Mouse (Mus musculus): ENCODE measurements around the gene Olfr568. TPM values are rescaled to one million over a fixed set of nuclear protein-coding genes. Genes with fewer than 3 reads are reported as not detected.

Gene Olfr568
- polyA plus RNA-seq (2014; fragmentation: Nextera tagmentation; extraction: Ambion mirVana) = not detected in 2 replicates

DNA sequence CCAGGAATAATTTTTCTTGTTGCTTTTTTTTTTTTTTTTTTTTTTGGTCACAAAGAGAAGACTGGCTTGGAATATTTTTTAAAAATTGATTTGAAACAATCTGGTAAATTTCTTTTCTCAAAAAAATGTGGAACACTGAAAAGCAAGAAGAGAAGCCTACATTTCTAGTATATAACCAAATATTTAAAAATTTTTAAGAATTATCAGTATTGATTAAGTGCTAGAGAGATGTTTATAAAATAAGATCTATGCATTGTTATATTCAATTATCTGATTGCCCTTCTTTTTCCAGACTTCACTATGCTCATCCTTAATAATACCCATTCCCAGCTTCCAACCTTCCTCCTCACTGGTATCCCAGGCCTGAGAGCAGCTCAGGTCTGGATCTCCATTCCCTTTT lies at the start of gene Olfr568:
Gene Olfr568, plus strand, starts transcription at position 301 of the 400 bp plus-strand sequence.
- H3K27ac ChIP-seq (replicated peaks; ENCODE audit: low read depth, low read length) = no peak within 1 kb of the TSS
- no peak within 1 kb of the TSS for H3K9ac ChIP-seq (ENCODE audit: low read length)
- ATAC-seq (ENCODE audit: insufficient number of reproducible peaks, low FRiP score, low TSS enrichment, low read depth) (no peak), DNase-seq (ENCODE audit: low spot score) (no peak)
- no peaks in the 10 kb centered on the region for H3K36me3 ChIP-seq (ENCODE audit: control insufficient read depth, insufficient read depth, low read length)
- H3K4me1 ChIP-seq (ENCODE audit: control insufficient read depth, insufficient read depth, low read length) = no peaks in the 10 kb centered on the region
- no peak within 1 kb of the TSS for H3K4me2 ChIP-seq (ENCODE audit: low read depth, severe bottlenecking)
- H3K4me3 ChIP-seq (ENCODE audit: low read depth, low read length) = no peak within 1 kb of the TSS
- no peaks in the 10 kb centered on the region for H3K9me3 ChIP-seq (ENCODE audit: control insufficient read depth, low read length)
- no peaks in the 10 kb centered on the region for H3K27me3 ChIP-seq (ENCODE audit: control insufficient read depth, insufficient read depth, low read length)

- DNase-seq (ENCODE audit: low spot score) (no peak), ATAC-seq (ENCODE audit: insufficient number of reproducible peaks, low FRiP score, low TSS enrichment, low read depth) (no peak)
- Histone ChIP-seq H3K27me3 (ENCODE audit: control insufficient read depth, insufficient read depth, low read length) (no peaks in the 10 kb centered on the region), H3K4me1 (ENCODE audit: control insufficient read depth, insufficient read depth, low read length) (no peaks in the 10 kb centered on the region), H3K9me3 (ENCODE audit: control insufficient read depth, low read length) (no peaks in the 10 kb centered on the region), H3K36me3 (ENCODE audit: control insufficient read depth, insufficient read depth, low read length) (no peaks in the 10 kb centered on the region), H3K4me3 (ENCODE audit: low read depth, low read length) (no peak overlapping the region), H3K9ac (ENCODE audit: low read length) (no peak overlapping the region), H3K27ac (replicated peaks; ENCODE audit: low read depth, low read length) (no peak overlapping the region), H3K4me2 (ENCODE audit: low read depth, severe bottlenecking) (no peak overlapping the region)
Measured at GRCm38 (mm10) chr7:102855807-102856206, 21.1 kb upstream of the Olfr568 start.

DNA sequence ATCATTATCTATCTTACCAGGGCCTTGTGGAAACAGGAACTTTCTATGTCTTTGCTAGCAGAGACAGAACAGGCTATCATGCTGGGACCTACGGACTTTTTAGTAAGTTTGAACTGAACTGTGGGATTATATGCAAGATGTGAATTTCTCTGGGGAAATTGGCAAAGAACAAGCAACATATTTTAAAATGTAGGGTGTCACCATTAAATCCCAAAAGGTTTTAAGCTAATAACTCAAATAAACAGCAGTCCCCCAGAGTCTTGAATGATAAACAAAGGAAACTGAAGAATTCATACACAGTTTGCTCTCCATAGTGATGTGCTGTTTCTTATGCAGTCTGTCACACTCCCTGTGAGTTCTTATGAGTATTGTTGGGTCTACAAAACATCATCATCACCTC lies 18.3 kb upstream of the Olfr568 start, which contains the start of gene Olfr566:
Gene Olfr566, minus strand, starts transcription at position 101 of the 400 bp plus-strand sequence.
- H3K36me3 ChIP-seq (ENCODE audit: control insufficient read depth, insufficient read depth, low read length) = no peaks in the 10 kb centered on the region
- H3K4me2 ChIP-seq (ENCODE audit: low read depth, severe bottlenecking) = no peak within 1 kb of the TSS
- DNase-seq (ENCODE audit: low spot score) (no peak), ATAC-seq (ENCODE audit: insufficient number of reproducible peaks, low FRiP score, low TSS enrichment, low read depth) (no peak)
- WGBS = 86% methylated on average over 1 of the region's 1 CpGs
- no peaks in the 10 kb centered on the region for H3K27me3 ChIP-seq (ENCODE audit: control insufficient read depth, insufficient read depth, low read length)
- no peaks in the 10 kb centered on the region for H3K9me3 ChIP-seq (ENCODE audit: control insufficient read depth, low read length)
- no peak within 1 kb of the TSS for H3K9ac ChIP-seq (ENCODE audit: low read length)
- H3K27ac ChIP-seq (replicated peaks; ENCODE audit: low read depth, low read length) = no peak within 1 kb of the TSS
- H3K4me3 ChIP-seq (ENCODE audit: low read depth, low read length) = no peak within 1 kb of the TSS
- H3K4me1 ChIP-seq (ENCODE audit: control insufficient read depth, insufficient read depth, low read length) = no peaks in the 10 kb centered on the region

- ATAC-seq (ENCODE audit: insufficient number of reproducible peaks, low FRiP score, low TSS enrichment, low read depth) = no peak
- 77% methylated on average over 3 of the region's 3 CpGs for WGBS
- no peaks in the 10 kb centered on the region for H3K36me3 ChIP-seq (ENCODE audit: control insufficient read depth, insufficient read depth, low read length)
Measured at GRCm38 (mm10) chr7:102890782-102891181, 13.9 kb downstream of the Olfr568 start, which contains the start of gene Olfr569. TSS of gene Olfr569 (minus strand) at chr7:102890882.

GRCm38 (mm10) chr7:102915261-102915660 lies 38.3 kb downstream of the Olfr568 start:
- H3K4me1 ChIP-seq (ENCODE audit: control insufficient read depth, insufficient read depth, low read length) = no peaks in the 10 kb centered on the region
- no peaks in the 10 kb centered on the region for H3K36me3 ChIP-seq (ENCODE audit: control insufficient read depth, insufficient read depth, low read length)
- H3K4me2 ChIP-seq (ENCODE audit: low read depth, severe bottlenecking) = no peak overlapping the region
- WGBS = 34% methylated on average over 1 of the region's 1 CpGs
- H3K27ac ChIP-seq (replicated peaks; ENCODE audit: low read depth, low read length) = no peak overlapping the region
- no peak for ATAC-seq (ENCODE audit: insufficient number of reproducible peaks, low FRiP score, low TSS enrichment, low read depth)
- no peaks in the 10 kb centered on the region for H3K27me3 ChIP-seq (ENCODE audit: control insufficient read depth, insufficient read depth, low read length)
- H3K9ac ChIP-seq (ENCODE audit: low read length) = no peak overlapping the region
- H3K4me3 ChIP-seq (ENCODE audit: low read depth, low read length) = no peak overlapping the region
- no peaks in the 10 kb centered on the region for H3K9me3 ChIP-seq (ENCODE audit: control insufficient read depth, low read length)
- no peak for DNase-seq (ENCODE audit: low spot score)

More at GRCm38 (mm10) chr7:102890782-102891181, 13.9 kb downstream of the Olfr568 start, which contains the start of gene Olfr569:
- no peak within 1 kb of the TSS for H3K27ac ChIP-seq (replicated peaks; ENCODE audit: low read depth, low read length)
- H3K4me3 ChIP-seq (ENCODE audit: low read depth, low read length) = no peak within 1 kb of the TSS
- no peaks in the 10 kb centered on the region for H3K4me1 ChIP-seq (ENCODE audit: control insufficient read depth, insufficient read depth, low read length)
- DNase-seq (ENCODE audit: low spot score) = no peak
- H3K27me3 ChIP-seq (ENCODE audit: control insufficient read depth, insufficient read depth, low read length) = no peaks in the 10 kb centered on the region
- H3K9ac ChIP-seq (ENCODE audit: low read length) = no peak within 1 kb of the TSS
- no peak within 1 kb of the TSS for H3K4me2 ChIP-seq (ENCODE audit: low read depth, severe bottlenecking)
- no peaks in the 10 kb centered on the region for H3K9me3 ChIP-seq (ENCODE audit: control insufficient read depth, low read length)

DNA sequence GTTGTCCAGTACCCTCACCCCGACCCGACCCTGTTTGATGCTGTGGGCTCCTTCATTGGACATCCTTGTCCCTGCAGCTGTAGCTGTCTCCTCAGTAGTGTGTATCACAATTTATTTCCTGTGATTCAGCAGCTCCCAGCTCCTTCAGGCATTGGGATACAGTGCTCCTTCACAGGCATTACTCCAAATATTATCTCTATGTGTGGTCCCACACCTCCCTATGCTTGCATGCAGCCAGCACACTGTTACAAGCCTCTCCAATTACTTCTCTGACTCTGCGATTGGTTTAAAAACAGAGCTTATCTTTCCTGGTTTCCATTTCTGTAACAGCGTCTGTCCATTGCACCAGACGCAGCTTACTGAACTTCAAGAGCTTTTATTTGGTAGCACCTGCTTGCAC lies 39.5 kb downstream of the Olfr568 start:
- H3K27ac ChIP-seq (replicated peaks; ENCODE audit: low read depth, low read length) = no peak overlapping the region
- no peaks in the 10 kb centered on the region for H3K27me3 ChIP-seq (ENCODE audit: control insufficient read depth, insufficient read depth, low read length)
- 67% methylated on average over 5 of the region's 5 CpGs for WGBS
- no peaks in the 10 kb centered on the region for H3K9me3 ChIP-seq (ENCODE audit: control insufficient read depth, low read length)
- no peaks in the 10 kb centered on the region for H3K36me3 ChIP-seq (ENCODE audit: control insufficient read depth, insufficient read depth, low read length)
- no peak overlapping the region for H3K4me3 ChIP-seq (ENCODE audit: low read depth, low read length)
- ATAC-seq (ENCODE audit: insufficient number of reproducible peaks, low FRiP score, low TSS enrichment, low read depth) (no peak), DNase-seq (ENCODE audit: low spot score) (no peak)
- H3K4me1 ChIP-seq (ENCODE audit: control insufficient read depth, insufficient read depth, low read length) = no peaks in the 10 kb centered on the region
- no peak overlapping the region for H3K4me2 ChIP-seq (ENCODE audit: low read depth, severe bottlenecking)
- H3K9ac ChIP-seq (ENCODE audit: low read length) = no peak overlapping the region

DNA sequence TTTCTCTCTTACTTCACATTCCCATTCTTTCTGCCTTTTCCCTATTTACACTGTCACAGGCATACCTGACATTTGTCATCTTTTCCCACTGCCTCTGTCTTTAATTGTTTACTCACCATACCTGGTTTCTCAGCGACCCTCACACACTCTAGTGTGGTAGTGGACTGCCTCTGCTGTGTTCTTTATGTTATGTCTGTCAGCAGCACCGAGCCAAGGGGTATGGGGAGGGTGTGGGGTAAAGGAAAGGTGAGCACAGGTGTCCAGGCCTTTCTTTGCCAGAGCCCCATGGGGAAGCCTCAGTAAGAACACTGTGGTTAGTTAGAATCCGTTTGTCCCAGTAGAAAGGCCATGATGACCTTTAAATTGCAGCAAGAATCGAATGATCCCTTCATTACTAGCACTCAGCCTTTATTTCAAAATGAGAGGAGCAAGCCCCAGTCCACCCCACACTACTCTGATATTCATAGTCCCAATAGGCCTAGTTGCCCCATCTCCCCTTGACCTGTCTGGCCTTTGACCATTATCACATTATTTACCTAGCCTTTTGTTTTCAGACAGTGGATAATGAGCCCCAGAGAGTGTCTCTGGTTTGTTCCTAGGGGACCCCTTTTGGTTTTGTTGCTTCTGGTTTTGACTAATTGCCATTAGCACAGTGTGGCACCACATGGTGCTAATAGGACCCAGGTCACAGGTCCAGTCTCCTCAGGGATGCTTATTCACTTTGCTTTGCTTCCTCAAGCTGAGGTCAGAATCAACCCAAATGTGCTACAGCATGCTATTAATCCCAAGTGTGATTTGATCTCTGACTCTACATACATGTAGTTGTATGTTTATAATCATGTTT lies 40.3 kb downstream of the Olfr568 start, which contains the start of gene Olfr571:
Gene Olfr571, minus strand, starts transcription at position 505 of the 844 bp plus-strand sequence.
- no peak for ATAC-seq (ENCODE audit: insufficient number of reproducible peaks, low FRiP score, low TSS enrichment, low read depth)
- no peaks in the 10 kb centered on the region for H3K27me3 ChIP-seq (ENCODE audit: control insufficient read depth, insufficient read depth, low read length)
- WGBS = 61% methylated on average over 4 of the region's 4 CpGs
- no peak for DNase-seq (ENCODE audit: low spot score)
- no peaks in the 10 kb centered on the region for H3K9me3 ChIP-seq (ENCODE audit: control insufficient read depth, low read length)
- no peak within 1 kb of the TSS for H3K4me2 ChIP-seq (ENCODE audit: low read depth, severe bottlenecking)
- H3K9ac ChIP-seq (ENCODE audit: low read length) = no peak within 1 kb of the TSS
- H3K36me3 ChIP-seq (ENCODE audit: control insufficient read depth, insufficient read depth, low read length) = no peaks in the 10 kb centered on the region
- no peak within 1 kb of the TSS for H3K27ac ChIP-seq (replicated peaks; ENCODE audit: low read depth, low read length)
- H3K4me3 ChIP-seq (ENCODE audit: low read depth, low read length) = no peak within 1 kb of the TSS
- H3K4me1 ChIP-seq (ENCODE audit: control insufficient read depth, insufficient read depth, low read length) = no peaks in the 10 kb centered on the region

GRCm38 (mm10) chr7:102919632-102920031 lies 42.7 kb downstream of the Olfr568 start:
- no peak overlapping the region for H3K9ac ChIP-seq (ENCODE audit: low read length)
- H3K27me3 ChIP-seq (ENCODE audit: control insufficient read depth, insufficient read depth, low read length) = no peaks in the 10 kb centered on the region
- ATAC-seq (ENCODE audit: insufficient number of reproducible peaks, low FRiP score, low TSS enrichment, low read depth) (no peak), DNase-seq (ENCODE audit: low spot score) (no peak)
- no peak overlapping the region for H3K4me3 ChIP-seq (ENCODE audit: low read depth, low read length)
- no peaks in the 10 kb centered on the region for H3K9me3 ChIP-seq (ENCODE audit: control insufficient read depth, low read length)
- no peak overlapping the region for H3K4me2 ChIP-seq (ENCODE audit: low read depth, severe bottlenecking)
- no peaks in the 10 kb centered on the region for H3K4me1 ChIP-seq (ENCODE audit: control insufficient read depth, insufficient read depth, low read length)
- no peaks in the 10 kb centered on the region for H3K36me3 ChIP-seq (ENCODE audit: control insufficient read depth, insufficient read depth, low read length)
- 21% methylated on average over 1 of the region's 1 CpGs for WGBS
- H3K27ac ChIP-seq (replicated peaks; ENCODE audit: low read depth, low read length) = no peak overlapping the region

Data from limb, embryonic 11.5 days (tissue).